Mouse (Mus musculus) CH12.LX (cell line): ENCODE data around the gene Gbp3. TPM values are rescaled to one million over a fixed set of nuclear protein-coding genes. Genes with fewer than 3 reads are reported as not detected.

Source experiments
- DNase-seq: peaks from one replicate; pipeline ENCODE4 v3.0.0-alpha.2; 2013; ENCODE audit errors: extremely low read depth
- H3K27ac ChIP-seq: 2 replicates; pipeline ENCODE4 v1.5.1; 2012; ENCODE audit warnings: low read depth, mild to moderate bottlenecking, control low read depth, moderate library complexity; ENCODE audit not compliant: insufficient read depth
- H3K27me3 ChIP-seq: replicated peaks from 2 replicates; pipeline ENCODE3; 2012; ENCODE audit warnings: inconsistent platforms
- H3K36me3 ChIP-seq, 2 experiments: replicated peaks in 1 of 2; 2 replicates each; pipeline versions ENCODE3 to v1.6.1; 2012; ENCODE audit warnings: inconsistent platforms in 1 of 2, low read length in 1 of 2, mild to moderate bottlenecking in 1 of 2, mixed read lengths in 1 of 2, moderate library complexity in 1 of 2; ENCODE audit not compliant: control insufficient read depth in 1 of 2, insufficient read depth in 1 of 2
- H3K4me1 ChIP-seq, 2 experiments: 2 replicates each; pipeline ENCODE4 v1.6.1; 2012; ENCODE audit warnings: inconsistent platforms in 1 of 2, moderate library complexity in 1 of 2; ENCODE audit not compliant: insufficient read depth in 2 of 2, control insufficient read depth in 1 of 2
- H3K4me2 ChIP-seq: 2 replicates; pipeline ENCODE4 v1.6.1; 2012; ENCODE audit warnings: low read depth, mild to moderate bottlenecking, control low read depth; ENCODE audit not compliant: poor library complexity, insufficient read depth, severe bottlenecking
- H3K4me3 ChIP-seq, 3 experiments: fragments of 150-350 bp in 1 of 3; sonication (generic) in 1 of 3; replicated peaks in 1 of 3; 2 replicates each; pipeline versions ENCODE3 to v1.5.1; 2011 to 2012; ENCODE audit warnings: low read depth in 2 of 3, low read length in 2 of 3, mild to moderate bottlenecking in 2 of 3, moderate library complexity in 2 of 3, control low read depth in 1 of 3, improper control_type of control experiment in 1 of 3, inconsistent platforms in 1 of 3, mixed read lengths in 1 of 3; ENCODE audit not compliant: poor library complexity in 1 of 3
- H3K79me2 ChIP-seq: replicated peaks from 2 replicates; pipeline ENCODE4 v1.6.1; 2012; ENCODE audit warnings: mild to moderate bottlenecking, moderate library complexity; ENCODE audit not compliant: control insufficient read depth, poor library complexity, insufficient read depth, severe bottlenecking; ENCODE audit errors: extremely low read depth
- H3K9ac ChIP-seq: 2 replicates; pipeline ENCODE4 v1.6.1; 2012; ENCODE audit warnings: low read depth, mild to moderate bottlenecking, control low read depth, moderate library complexity; ENCODE audit not compliant: insufficient read depth
- H3K9me3 ChIP-seq: replicated peaks from 2 replicates; pipeline ENCODE3; 2012; ENCODE audit warnings: low read length, inconsistent platforms, mixed read lengths
- BHLHE40 ChIP-seq: IDR thresholded peaks from 2 replicates; pipeline ENCODE4 v1.6.1; 2011; ENCODE audit warnings: mild to moderate bottlenecking, low read depth, low read length, improper control_type of control experiment
- CHD2 ChIP-seq: IDR thresholded peaks from 2 replicates; pipeline ENCODE4 v1.6.1; 2011; ENCODE audit warnings: low read length, improper control_type of control experiment
- EP300 ChIP-seq: IDR thresholded peaks from 2 replicates; pipeline ENCODE4 v1.6.1; 2011; ENCODE audit warnings: low read length, improper control_type of control experiment
- ETS1 ChIP-seq: conservative IDR thresholded peaks from 2 replicates; pipeline ENCODE4 v1.6.1; 2012; ENCODE audit warnings: low read depth, mild to moderate bottlenecking, inconsistent platforms, low read length, improper control_type of control experiment, moderate library complexity
- GABPA ChIP-seq: IDR thresholded peaks from 2 replicates; pipeline ENCODE4 v1.6.1; 2012; ENCODE audit warnings: low read depth, low read length, improper control_type of control experiment, inconsistent platforms; ENCODE audit not compliant: insufficient replicate concordance
- KAT2A ChIP-seq: IDR thresholded peaks from 2 replicates; pipeline ENCODE4 v1.6.1; 2012; ENCODE audit warnings: low read length, improper control_type of control experiment, inconsistent platforms; ENCODE audit not compliant: insufficient replicate concordance
- MAFK ChIP-seq: IDR thresholded peaks from 2 replicates; pipeline ENCODE4 v1.6.1; 2011; ENCODE audit warnings: low read length, improper control_type of control experiment; ENCODE audit not compliant: insufficient replicate concordance
- MAX ChIP-seq: IDR thresholded peaks from 2 replicates; pipeline ENCODE4 v1.6.1; 2011; ENCODE audit warnings: low read length, improper control_type of control experiment
- MAZ ChIP-seq: IDR thresholded peaks from 2 replicates; pipeline ENCODE4 v1.6.1; 2012; ENCODE audit warnings: low read depth, mild to moderate bottlenecking, inconsistent platforms, low read length, improper control_type of control experiment, moderate library complexity
- MEF2A ChIP-seq: IDR thresholded peaks from 2 replicates; pipeline ENCODE4 v1.6.1; 2014; ENCODE audit warnings: low read depth, mild to moderate bottlenecking, inconsistent platforms, low read length, improper control_type of control experiment, borderline replicate concordance
- MYC ChIP-seq: IDR thresholded peaks from 2 replicates; pipeline ENCODE4 v1.6.1; 2011; ENCODE audit warnings: low read depth, mild to moderate bottlenecking, improper control_type of control experiment, low read length
- PAX5 ChIP-seq: IDR thresholded peaks from 2 replicates; pipeline ENCODE4 v1.6.1; 2012; ENCODE audit warnings: low read length, inconsistent platforms, mixed read lengths
- POLR2AphosphoS2 ChIP-seq: IDR thresholded peaks from 2 replicates; pipeline ENCODE4 v1.6.1; 2011; ENCODE audit warnings: low read depth, low read length, improper control_type of control experiment
- RAD21 ChIP-seq: IDR thresholded peaks from 2 replicates; pipeline ENCODE4 v1.6.1; 2011; ENCODE audit warnings: low read depth, mild to moderate bottlenecking, low read length, improper control_type of control experiment, moderate library complexity
- SIN3A ChIP-seq: IDR thresholded peaks from 2 replicates; pipeline ENCODE4 v1.6.1; 2012; ENCODE audit warnings: low read length, improper control_type of control experiment, inconsistent platforms
- SMC3 ChIP-seq: IDR thresholded peaks from 2 replicates; pipeline ENCODE4 v1.6.1; 2011; ENCODE audit warnings: low read depth, low read length, improper control_type of control experiment
- TBP ChIP-seq: conservative IDR thresholded peaks from 2 replicates; pipeline ENCODE4 v1.6.1; 2011; ENCODE audit warnings: low read depth, low read length, improper control_type of control experiment
- TCF12 ChIP-seq: IDR thresholded peaks from 2 replicates; pipeline ENCODE4 v1.6.1; 2014; ENCODE audit warnings: low read depth, mild to moderate bottlenecking, inconsistent platforms, low read length, improper control_type of control experiment
- UBTF ChIP-seq: IDR thresholded peaks from 2 replicates; pipeline ENCODE4 v1.6.1; 2012; ENCODE audit warnings: low read depth, mild to moderate bottlenecking, inconsistent platforms, low read length, improper control_type of control experiment, moderate library complexity
- USF1 ChIP-seq: IDR thresholded peaks from 2 replicates; pipeline ENCODE4 v1.6.1; 2014; ENCODE audit warnings: low read depth, mild to moderate bottlenecking, inconsistent platforms, low read length, improper control_type of control experiment
- USF2 ChIP-seq: conservative IDR thresholded peaks from 2 replicates; pipeline ENCODE4 v1.6.1; 2011; ENCODE audit warnings: low read depth, low read length, improper control_type of control experiment
- ZC3H11A ChIP-seq: IDR thresholded peaks from 2 replicates; pipeline ENCODE4 v1.6.1; 2012; ENCODE audit warnings: low read depth, mild to moderate bottlenecking, inconsistent platforms, low read length, improper control_type of control experiment
- ZNF384 ChIP-seq: IDR thresholded peaks from 2 replicates; pipeline ENCODE4 v1.6.1; 2012; ENCODE audit warnings: low read depth, low read length, improper control_type of control experiment, inconsistent platforms
- dilution Hi-C: fragments of 300-500 bp; cut with MboI; formaldehyde crosslinking; loops from 2 replicates; pipeline ENCODE4 v1.14.3; 2020; ENCODE audit warnings: low sequenced_read_pairs; ENCODE audit not compliant: extremely low pct_unique_long_range_greater_than_20kb, extremely low pct_ligation_motif_present
- in situ Hi-C: fragments of 300-500 bp; cut with MboI; formaldehyde crosslinking; loops from 3 replicates; pipeline ENCODE4 v1.14.3; 2019; ENCODE audit warnings: low sequenced_read_pairs, low pct_ligation_motif_present, low pct_unique_long_range_greater_than_20kb, mixed read lengths
- polyA plus RNA-seq: library from polyadenylated mRNA; unstranded; fragments of >175 nt; gene quantifications from 2 replicates; pipeline ENCODE4 v1.2.1, GENCODE M21; 2012; ENCODE audit warnings: low read depth; ENCODE audit not compliant: insufficient read length
- total RNA-seq, 2 experiments: library from RNA; depleted of rRNA; stranded (reverse); fragments of 300-350 nt in 1 of 2; fragments of >200 nt in 1 of 2; gene quantifications; 2 replicates each; pipeline ENCODE4 v1.2.3; 2012 to 2014

Gbp3 gene
- total and polyA plus RNA-seq, 3 experiments = 89.0 to 91.4 (median 90.6) TPM

GRCm38 (mm10) chr3:142530087-142530953, 29.5 kb upstream of the Gbp3 start, which contains the start of gene Gbp7 (continued):
- peak; percentile 62 for TF ChIP-seq MAFK
- TF ChIP-seq USF2 = no peak
- no peak for TF ChIP-seq MAX
- peak; percentile 97 for TF ChIP-seq MEF2A
- TF ChIP-seq USF1 = no peak
- peak; percentile 85 for TF ChIP-seq TCF12
- TF ChIP-seq ZNF384 = peak; percentile 2; the same call in 1 of the 2 replicates
- peak; percentile 68 for TF ChIP-seq MYC
- 0 out of 2 replicates have a peak, but pooled peaks have one; percentile 57 for TF ChIP-seq MAZ
- TF ChIP-seq RAD21 = no peak; the same call in 1 of the 2 replicates
- TF ChIP-seq EP300 = peak; percentile 99
- peak; percentile 22 for TF ChIP-seq SMC3
- TF ChIP-seq UBTF = no peak
- TF ChIP-seq ETS1 = peak; percentile 99
- TF ChIP-seq CHD2 = peak; percentile 73
- peak; percentile 96 for TF ChIP-seq BHLHE40
- no peak for TF ChIP-seq POLR2AphosphoS2
- TF ChIP-seq KAT2A = no peak

- Histone ChIP-seq H3K36me3 (no peaks in the 10 kb centered on the region), H3K27me3 (no peaks in the 10 kb centered on the region), H3K9me3 (no peaks in the 10 kb centered on the region), H3K79me2 (no peaks in the 10 kb centered on the region), H3K4me1 (peaks cover 16 to 40% of the 10 kb centered on the region in 2 experiments), H3K4me2 (no peak overlapping the region), H3K9ac (no peak overlapping the region), H3K4me3 (no peak overlapping the region), H3K27ac (no peak overlapping the region)
- DNase-seq = no peak
- in situ Hi-C loops (no loop called here), dilution Hi-C loops (no loop called here)
- TF ChIP-seq GABPA (no peak), ZC3H11A (no peak), PAX5 (no peak), UBTF (no peak), USF1 (no peak), TBP (no peak), CHD2 (no peak), SIN3A (no peak), TCF12 (no peak)
Observed at GRCm38 (mm10) chr3:142531595-142531994, 28.2 kb upstream of the Gbp3 start.
